Comparison of ENCODE assay signal across 21 mouse cellular contexts in the genomic region with DNA sequence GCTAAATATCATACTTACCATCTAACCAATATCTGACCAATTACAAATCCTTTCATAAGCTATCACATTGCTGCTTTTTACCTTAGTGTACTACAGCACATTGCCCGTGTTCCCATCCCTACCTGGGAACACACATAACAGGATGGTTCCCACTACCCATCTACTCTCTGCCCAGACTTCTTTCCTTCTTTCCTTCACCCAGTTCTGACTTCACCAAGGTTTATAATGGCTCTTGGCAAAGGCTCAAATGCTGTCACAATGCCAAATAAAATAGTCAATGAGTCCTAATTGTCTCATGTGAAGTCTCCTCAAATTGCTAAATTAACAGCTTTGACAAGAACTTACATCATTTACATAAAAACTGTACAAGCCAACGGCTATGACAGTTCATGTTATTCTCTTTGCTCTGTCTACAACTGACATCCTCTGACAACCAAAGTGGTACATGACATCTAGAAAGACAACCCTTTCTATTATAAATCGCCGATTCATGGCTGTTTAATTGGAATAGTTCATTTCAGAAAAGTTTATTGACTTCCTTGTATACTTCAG. TPM values are rescaled to one million over a fixed set of nuclear protein-coding genes. Genes with fewer than 3 reads are reported as not detected.
A peak's percentile ranks its signal among the peaks of the same experiment; 100 is the strongest.
DNase-seq lines count a peak whose midpoint lies in the region; ATAC-seq and TF ChIP-seq lines count a peak whose summit lies in the region.
"Had no signal": no experiment of that assay in that cellular context is flagged by ENCODE, and none has a peak within 500 bp of the region (broad histone marks: within the 10 kb centered on the region; RNA-seq: fewer than 3 reads in every experiment).

No protein-coding gene starts in this region.

- H3K4me1 ChIP-seq in forebrain, embryonic 13.5 days = peaks cover 14% of the 10 kb centered on the region; the same call in 1 of the 2 replicates
- no peaks in the 10 kb centered on the region for H3K4me1 ChIP-seq in forebrain, embryonic 11.5 days (replicated peaks; ENCODE audit: control insufficient read depth, insufficient read depth, low read length)
- 0 out of 2 replicates have a peak, but pooled peaks cover 3% of the 10 kb centered on the region for H3K4me1 ChIP-seq in forebrain, embryonic 15.5 days
- H3K4me1 ChIP-seq in forebrain, embryonic 12.5 days = no peaks in the 10 kb centered on the region
- no peaks in the 10 kb centered on the region for H3K4me1 ChIP-seq in forebrain, postnatal 0 days (ENCODE audit: insufficient read depth)
- H3K4me1 ChIP-seq in midbrain, embryonic 13.5 days (replicated peaks) = no peaks in the 10 kb centered on the region
- H3K4me1 ChIP-seq: embryonic facial prominence, embryonic 10.5 days; embryonic facial prominence, embryonic 12.5 days had no signal

- no peak for DNase-seq in forebrain, embryonic 11.5 days (ENCODE audit: low spot score)
- DNase-seq in brain, embryonic 14.5 days (ENCODE audit: low read depth) = peak; percentile 77
- peak; percentile 45 for DNase-seq in forebrain, postnatal 0 days
- DNase-seq: adrenal gland, postnatal 10 days; adrenal gland, postnatal 25 days; B cell, adult 2 months; cerebellum, adult 11-12 months; cerebellum, adult 2 months; cerebellum, adult 9-10 months; cerebellum, postnatal 25 days had no signal

- WGBS in forebrain, embryonic 13.5 days = 64% methylated on average over 4 of the region's 4 CpGs
- 89% methylated on average over 4 of the region's 4 CpGs for WGBS in forebrain, embryonic 11.5 days
- WGBS in forebrain, embryonic 15.5 days = 42% methylated on average over 4 of the region's 4 CpGs
- 82% methylated on average over 4 of the region's 4 CpGs for WGBS in forebrain, embryonic 12.5 days
- WGBS in forebrain, postnatal 0 days = 44% methylated on average over 4 of the region's 4 CpGs
- 91% methylated on average over 4 of the region's 4 CpGs for WGBS in midbrain, embryonic 13.5 days

- H3K4me2 ChIP-seq in forebrain, embryonic 13.5 days = no peak overlapping the region
- no peak overlapping the region for H3K4me2 ChIP-seq in forebrain, embryonic 11.5 days (ENCODE audit: low read depth, low read length, severe bottlenecking)
- H3K4me2 ChIP-seq in forebrain, embryonic 15.5 days (replicated peaks) = no peak overlapping the region
- H3K4me2 ChIP-seq in forebrain, embryonic 12.5 days = no peak overlapping the region
- H3K4me2 ChIP-seq in forebrain, postnatal 0 days (ENCODE audit: low read depth) = no peak overlapping the region
- H3K4me2 ChIP-seq in midbrain, embryonic 13.5 days (replicated peaks) = no peak overlapping the region
- H3K4me2 ChIP-seq: embryonic facial prominence, embryonic 12.5 days had no signal

- no peak overlapping the region for H3K4me3 ChIP-seq in forebrain, embryonic 13.5 days
- H3K4me3 ChIP-seq in forebrain, embryonic 11.5 days (ENCODE audit: low read depth, low read length) = no peak overlapping the region
- H3K4me3 ChIP-seq in forebrain, embryonic 15.5 days = no peak overlapping the region
- no peak overlapping the region for H3K4me3 ChIP-seq in forebrain, embryonic 12.5 days (replicated peaks)
- no peak overlapping the region for H3K4me3 ChIP-seq in forebrain, postnatal 0 days (ENCODE audit: low read depth, low read length)
- no peak overlapping the region for H3K4me3 ChIP-seq in midbrain, embryonic 13.5 days (replicated peaks)
- H3K4me3 ChIP-seq: embryonic facial prominence, embryonic 10.5 days; embryonic facial prominence, embryonic 12.5 days had no signal

- TF ChIP-seq POLR2A in brain, embryonic 14.5 days (IDR thresholded peaks at IDR 0.05; ENCODE audit: borderline replicate concordance, extremely low read depth, insufficient read depth, insufficient read length, poor library complexity, severe bottlenecking) = no peak

- H3K36me3 ChIP-seq in forebrain, embryonic 13.5 days (ENCODE audit: poor library complexity, severe bottlenecking) = no peaks in the 10 kb centered on the region
- H3K36me3 ChIP-seq in forebrain, embryonic 11.5 days (ENCODE audit: control insufficient read depth, insufficient read depth, low read length) = no peaks in the 10 kb centered on the region
- no peaks in the 10 kb centered on the region for H3K36me3 ChIP-seq in forebrain, embryonic 15.5 days
- no peaks in the 10 kb centered on the region for H3K36me3 ChIP-seq in forebrain, embryonic 12.5 days (replicated peaks)
- H3K36me3 ChIP-seq in forebrain, postnatal 0 days (ENCODE audit: insufficient read depth) = no peaks in the 10 kb centered on the region
- H3K36me3 ChIP-seq in midbrain, embryonic 13.5 days = no peaks in the 10 kb centered on the region; the same call in 1 of the 2 replicates
- H3K36me3 ChIP-seq: embryonic facial prominence, embryonic 10.5 days; embryonic facial prominence, embryonic 12.5 days had no signal

- H3K27me3 ChIP-seq in forebrain, embryonic 13.5 days = no peaks in the 10 kb centered on the region
- H3K27me3 ChIP-seq in forebrain, embryonic 11.5 days (ENCODE audit: control insufficient read depth, insufficient read depth, low read length) = no peaks in the 10 kb centered on the region
- no peaks in the 10 kb centered on the region for H3K27me3 ChIP-seq in forebrain, embryonic 15.5 days
- no peaks in the 10 kb centered on the region for H3K27me3 ChIP-seq in forebrain, embryonic 12.5 days
- H3K27me3 ChIP-seq in forebrain, postnatal 0 days (ENCODE audit: insufficient read depth, low read length) = no peaks in the 10 kb centered on the region
- H3K27me3 ChIP-seq in midbrain, embryonic 13.5 days = no peaks in the 10 kb centered on the region
- H3K27me3 ChIP-seq: CH12.LX; embryonic facial prominence, embryonic 12.5 days; Patski had no signal

- no peak for TF ChIP-seq CTCF in brain, embryonic 14.5 days (IDR thresholded peaks at IDR 0.05; ENCODE audit: borderline replicate concordance, extremely low read depth, insufficient read depth, insufficient read length)
- TF ChIP-seq CTCF in forebrain, postnatal 0 days (IDR thresholded peaks at IDR 0.05; ENCODE audit: low read depth) = no peak

- H3K27ac ChIP-seq in forebrain, embryonic 13.5 days = no peak overlapping the region
- H3K27ac ChIP-seq in forebrain, embryonic 11.5 days (ENCODE audit: low read depth, low read length) = no peak overlapping the region
- no peak overlapping the region for H3K27ac ChIP-seq in forebrain, embryonic 15.5 days (replicated peaks)
- H3K27ac ChIP-seq in forebrain, embryonic 12.5 days = no peak overlapping the region
- H3K27ac ChIP-seq in forebrain, postnatal 0 days (ENCODE audit: low read depth, low read length) = no peak overlapping the region
- no peak overlapping the region for H3K27ac ChIP-seq in midbrain, embryonic 13.5 days
- H3K27ac ChIP-seq: embryonic facial prominence, embryonic 10.5 days; embryonic facial prominence, embryonic 12.5 days had no signal

- peak; percentile 92 for ATAC-seq in forebrain, embryonic 13.5 days
- ATAC-seq in forebrain, embryonic 11.5 days (replicated peaks; ENCODE audit: low FRiP score) = no peak
- peak; percentile 85 for ATAC-seq in forebrain, embryonic 15.5 days (replicated peaks)
- ATAC-seq in forebrain, embryonic 12.5 days (ENCODE audit: low FRiP score) = no peak
- peak; percentile 78; the same call in 1 of the 2 replicates for ATAC-seq in forebrain, postnatal 0 days
- ATAC-seq in midbrain, embryonic 13.5 days = no peak
- ATAC-seq: activated CD4-positive, CD25-positive, alpha-beta regulatory T cell, adult 4 months; CD4-positive, CD25-positive, alpha-beta regulatory T cell, adult 4 months; Patski had no signal

- no peak overlapping the region for H3K9ac ChIP-seq in forebrain, embryonic 13.5 days
- no peak overlapping the region for H3K9ac ChIP-seq in forebrain, embryonic 11.5 days (ENCODE audit: low read length)
- no peak overlapping the region for H3K9ac ChIP-seq in forebrain, embryonic 15.5 days (replicated peaks)
- no peak overlapping the region for H3K9ac ChIP-seq in forebrain, embryonic 12.5 days
- no peak overlapping the region for H3K9ac ChIP-seq in forebrain, postnatal 0 days
- no peak overlapping the region for H3K9ac ChIP-seq in midbrain, embryonic 13.5 days (replicated peaks)
- H3K9ac ChIP-seq: embryonic facial prominence, embryonic 12.5 days had no signal

- H3K9me3 ChIP-seq in forebrain, embryonic 13.5 days (replicated peaks) = peaks cover 4% of the 10 kb centered on the region; the same call in 1 of the 2 replicates
- no peaks in the 10 kb centered on the region for H3K9me3 ChIP-seq in forebrain, embryonic 11.5 days (ENCODE audit: control insufficient read depth, low read length)
- peaks cover 5% of the 10 kb centered on the region; the same call in 1 of the 2 replicates for H3K9me3 ChIP-seq in forebrain, embryonic 15.5 days
- H3K9me3 ChIP-seq in forebrain, embryonic 12.5 days = peaks cover 6% of the 10 kb centered on the region; the same call in 1 of the 2 replicates
- no peaks in the 10 kb centered on the region for H3K9me3 ChIP-seq in forebrain, postnatal 0 days (ENCODE audit: low read length)
- 0 out of 2 replicates have a peak, but pooled peaks cover 6% of the 10 kb centered on the region for H3K9me3 ChIP-seq in midbrain, embryonic 13.5 days
- H3K9me3 ChIP-seq: embryonic facial prominence, embryonic 12.5 days; G1E had no signal

RNA-seq across cellular contexts. Expression of gene Neil3, which starts 9.9 kb away (rescaled TPM):
- 27.5 and 28.7 TPM in 2 replicates for polyA plus RNA-seq in forebrain, embryonic 13.5 days (2015; fragmentation: Nextera tagmentation; extraction: Ambion mirVana)
- 27.2 and 29.0 TPM in 2 replicates for polyA plus RNA-seq in forebrain, embryonic 11.5 days (2014; fragmentation: Nextera tagmentation; extraction: Ambion mirVana)
- polyA plus RNA-seq in forebrain, embryonic 15.5 days (2015; fragmentation: Nextera tagmentation; extraction: Ambion mirVana) = 16.0 and 17.0 TPM in 2 replicates
- polyA plus RNA-seq in forebrain, embryonic 12.5 days (2016; fragmentation: Nextera tagmentation; extraction: Ambion mirVana) = 29.7 and 32.8 TPM in 2 replicates
- polyA plus RNA-seq in brain, embryonic 14.5 days (2012; rRNA removed) = 8.4 and 13.3 TPM in 2 replicates
- 1.8 and 2.4 TPM in 2 replicates for total RNA-seq in forebrain, postnatal 0 days (2014; rRNA removed)
- 3.3 and 4.5 TPM in 2 replicates for polyA plus RNA-seq in forebrain, postnatal 0 days (2015; fragmentation: Nextera tagmentation; extraction: Ambion mirVana)
- 12.8 and 16.3 TPM in 2 replicates for polyA plus RNA-seq in midbrain, embryonic 13.5 days (2015; fragmentation: Nextera tagmentation; extraction: Ambion mirVana)

Comparison
In these comparisons a context has a peak if more than half of its experiments do, and no peak if none do; other contexts are left out.
1. ATAC-seq: peak in forebrain, embryonic 13.5 days (single experiment), forebrain, embryonic 15.5 days (single experiment) and forebrain, postnatal 0 days (single experiment); none in forebrain, embryonic 11.5 days (single experiment), forebrain, embryonic 12.5 days (single experiment) and midbrain, embryonic 13.5 days (single experiment).